ENCODE assay signal across 23 mouse cellular contexts in genomic region chr12:30054761-30055540, GRCm38 (mm10).
"Had no signal": no experiment of that assay in that cellular context is flagged by ENCODE, and none has a peak within 500 bp of the region (broad histone marks: within the 10 kb centered on the region; RNA-seq: fewer than 3 reads in every experiment).

No protein-coding gene starts in this region.

- DNase-seq: kidney, adult 9 months; kidney, postnatal 14 days; kidney, postnatal 4 days; left cerebral cortex, postnatal 4 days; liver; lung, adult 18-20 months; lung, postnatal 10 days; lung, postnatal 36 days; midbrain, embryonic 14.5 days; right cerebral cortex, adult 18-20 months; right cerebral cortex, postnatal 14 days; right cerebral cortex, postnatal 4 days; thymus, adult 2 months; thymus, postnatal 25 days had no signal

- H3K27ac ChIP-seq: limb, embryonic 13.5 days; liver, embryonic 12.5 days; liver, embryonic 15.5 days; lung, embryonic 15.5 days; midbrain, embryonic 10.5 days; neural tube, embryonic 12.5 days; neural tube, embryonic 15.5 days; stomach, postnatal 0 days had no signal

- H3K9me3 ChIP-seq: limb, embryonic 13.5 days; liver, embryonic 12.5 days; liver, embryonic 15.5 days; lung, embryonic 15.5 days; midbrain, embryonic 10.5 days; neural tube, embryonic 12.5 days; neural tube, embryonic 15.5 days had no signal

- H3K27me3 ChIP-seq: liver, embryonic 12.5 days; liver, embryonic 15.5 days; lung, embryonic 15.5 days; megakaryocyte, embryonic 14.5 days; neural tube, embryonic 12.5 days; neural tube, embryonic 15.5 days had no signal

- H3K4me1 ChIP-seq: liver, embryonic 12.5 days; liver, embryonic 15.5 days; lung, embryonic 15.5 days; megakaryocyte, embryonic 14.5 days; midbrain, embryonic 10.5 days; neural tube, embryonic 12.5 days; neural tube, embryonic 15.5 days had no signal

- H3K36me3 ChIP-seq: limb, embryonic 13.5 days; liver, embryonic 12.5 days; liver, embryonic 15.5 days; lung, embryonic 15.5 days; midbrain, embryonic 10.5 days; neural tube, embryonic 12.5 days; neural tube, embryonic 15.5 days had no signal

- H3K4me2 ChIP-seq: limb, embryonic 13.5 days; liver, embryonic 12.5 days; liver, embryonic 15.5 days; lung, embryonic 15.5 days; neural tube, embryonic 12.5 days; neural tube, embryonic 15.5 days had no signal

- ATAC-seq: liver, embryonic 12.5 days had no signal

- H3K4me3 ChIP-seq: limb, embryonic 13.5 days; liver, embryonic 12.5 days; liver, embryonic 15.5 days; lung, embryonic 15.5 days; megakaryocyte, embryonic 14.5 days; midbrain, embryonic 10.5 days; neural tube, embryonic 12.5 days; neural tube, embryonic 15.5 days had no signal

- H3K9ac ChIP-seq: limb, embryonic 13.5 days; liver, embryonic 12.5 days; liver, embryonic 15.5 days; lung, embryonic 15.5 days; neural tube, embryonic 12.5 days; neural tube, embryonic 15.5 days had no signal
